Mouse (Mus musculus): ENCODE measurements around the gene Sowaha.

DNA sequence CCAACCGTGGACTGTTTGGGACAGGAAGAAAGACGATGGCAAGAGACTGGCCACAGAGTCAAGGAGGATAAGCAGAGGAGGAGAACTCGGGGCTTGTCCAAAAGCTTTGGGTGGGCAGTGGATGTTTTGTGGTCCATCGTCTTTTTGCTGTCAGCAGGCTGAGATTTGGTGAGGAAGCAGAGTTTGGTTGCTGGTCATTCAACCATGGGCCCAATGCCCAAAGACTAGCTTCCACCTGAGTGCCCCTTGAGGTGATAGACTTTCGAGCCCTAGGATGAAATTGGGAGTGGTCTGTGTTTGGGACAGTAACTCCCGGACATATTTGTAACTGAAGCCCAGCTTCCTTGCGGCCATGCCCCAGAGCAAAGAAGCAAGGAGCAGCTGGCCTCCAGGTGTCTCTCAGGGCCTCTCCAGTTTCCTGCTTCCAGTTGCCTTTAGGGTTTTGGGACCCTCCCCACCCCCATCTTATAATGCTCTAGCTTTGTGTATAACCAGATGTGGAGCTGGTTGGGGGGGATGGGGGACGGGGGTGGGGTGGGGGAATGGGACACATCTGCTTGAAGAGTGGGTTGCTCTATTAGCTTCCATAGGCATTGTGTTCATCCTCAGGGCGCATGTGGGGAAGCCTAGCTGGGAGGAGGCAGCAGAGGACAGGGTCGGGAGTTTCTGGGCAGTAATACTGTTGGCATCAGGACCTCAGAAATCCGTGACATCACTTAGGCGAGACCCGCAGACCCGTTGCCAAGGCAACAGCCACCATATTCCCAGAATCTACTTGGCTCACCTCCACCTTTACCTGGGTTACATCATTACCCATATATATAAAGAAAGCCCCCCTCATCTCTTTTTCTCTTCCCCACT lies 43.7 kb upstream of the Sowaha start:
- TF ChIP-seq CTCF (IDR thresholded peaks at IDR 0.05; ENCODE audit: insufficient read depth, low read length), result no peak
- no peak for TF ChIP-seq POLR2A (IDR thresholded peaks at IDR 0.05; ENCODE audit: borderline replicate concordance, extremely low read depth, low read depth, low read length)

All from lung, adult 2 months (tissue).